Mouse (Mus musculus) lung, adult 2 months (tissue): ENCODE results near the gene Vmn1r60. TPM values are rescaled to one million over a fixed set of nuclear protein-coding genes. Genes with fewer than 3 reads are reported as not detected.
"Not testable (repeated sequence)": the region's sequence is repeated elsewhere in the genome, so short reads cannot be mapped to it uniquely, and the experiment has no call there.

ENCODE experiments used
- DNase-seq: peaks from one replicate; pipeline ENCODE4 v3.0.0; 2022
- H3K4me1 ChIP-seq: fragments of 200-500 bp; 2 replicates; pipeline ENCODE4 v1.6.1; 2011; ENCODE audit warnings: low read length; ENCODE audit not compliant: control insufficient read depth, insufficient read depth
- H3K4me3 ChIP-seq: fragments of 200-500 bp; replicated peaks from 2 replicates; pipeline ENCODE3; 2011; ENCODE audit warnings: low read depth, mild to moderate bottlenecking, control low read depth, low read length; ENCODE audit errors: extremely low read depth
- WGBS: fragments of 180-500 bp; shearing (Covaris S2); methylation state at CpG from one replicate; pipeline ENCODE4 v1.1.7; 2018; 5-methylcytosine and 5-hydroxymethylcytosine counted together
- polyA plus RNA-seq: library from polyadenylated mRNA; depleted of rRNA; stranded (reverse); fragments of >200 nt; gene quantifications from 2 replicates; pipeline ENCODE4 v1.2.3, GENCODE M21; 2012; rRNA removed

Vmn1r60 gene
- not detected in 2 replicates for polyA plus RNA-seq

DNA sequence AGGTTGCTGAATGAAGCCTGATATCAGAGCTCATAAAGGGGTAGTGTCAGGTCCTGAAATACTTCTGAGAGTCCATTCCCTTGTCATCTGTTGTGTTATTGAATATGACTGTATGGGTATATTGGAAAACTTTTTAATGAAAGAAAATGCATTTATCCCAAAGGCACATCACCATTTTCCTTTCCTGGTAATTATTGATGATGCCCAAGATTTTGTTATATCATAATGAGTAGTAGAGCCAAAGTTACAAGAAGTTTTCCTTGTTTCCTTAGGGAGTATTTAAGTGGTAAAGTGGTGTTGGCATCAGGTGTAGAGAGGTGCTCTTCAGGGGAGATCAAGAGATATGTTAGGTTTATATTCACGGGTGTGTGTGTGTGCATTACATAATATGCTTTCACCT, at the start of gene Vmn1r60:
Vmn1r60 (minus strand) TSS at position 101 of the 400 bp plus-strand sequence.
- not testable (repeated sequence) for DNase-seq, H3K4me1 ChIP-seq, H3K4me3 ChIP-seq
- 63% methylated on average over 1 of the region's 1 CpGs for WGBS

DNA sequence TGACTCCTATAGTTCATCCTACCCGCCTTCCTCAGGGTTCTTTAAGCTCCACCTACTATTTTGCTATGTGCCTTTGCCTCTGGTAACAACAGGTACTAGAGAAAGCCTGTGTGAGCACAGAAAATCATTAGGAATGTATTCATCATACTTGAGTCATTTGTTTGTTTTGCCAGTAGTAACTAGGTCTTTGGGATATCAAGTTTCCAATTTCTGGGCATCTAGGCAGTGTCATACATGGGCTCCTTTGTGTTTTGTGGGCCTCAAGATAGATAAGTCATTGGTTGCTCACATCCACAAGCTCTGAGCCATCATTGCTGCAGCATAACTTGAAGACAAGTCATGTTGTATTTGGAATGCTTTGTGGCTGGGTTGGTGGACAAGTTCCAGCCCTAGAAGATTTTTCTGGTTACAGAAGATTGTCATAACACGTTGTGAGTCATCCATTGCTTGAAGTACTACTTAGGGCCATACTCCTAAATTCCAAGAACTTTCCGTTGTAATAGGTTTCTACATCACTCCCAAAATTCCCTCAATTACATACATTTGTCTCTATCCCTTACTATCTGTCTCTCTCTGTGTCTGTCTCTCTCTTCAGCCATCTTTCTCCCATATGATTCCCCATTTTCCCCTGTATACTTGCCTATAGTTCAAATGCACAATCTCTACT, 6.2 kb downstream of the Vmn1r60 start:
- WGBS: 43% methylated on average over 3 of the region's 3 CpGs
- DNase-seq, H3K4me3 ChIP-seq, H3K4me1 ChIP-seq: not testable (repeated sequence)

DNA sequence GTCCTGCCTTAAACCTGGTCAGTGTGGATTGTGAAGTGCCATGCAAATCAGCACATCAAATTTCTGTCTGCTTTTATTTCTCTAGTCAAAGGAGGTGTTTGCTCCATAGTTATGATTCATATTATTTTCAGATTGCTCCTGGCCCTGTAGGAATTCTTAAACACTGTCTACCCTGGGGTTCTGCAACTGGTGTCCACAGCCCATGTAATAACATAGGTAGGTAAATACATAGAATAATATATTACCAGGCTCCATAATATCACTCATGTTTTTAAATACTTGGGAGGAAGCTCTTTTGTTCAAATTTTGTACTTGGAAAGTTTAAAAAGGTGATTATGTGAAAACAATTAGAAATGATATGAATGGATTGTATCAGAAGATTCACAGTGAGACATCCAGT, 53.3 kb downstream of the Vmn1r60 start, which contains the start of gene Vmn2r28:
Vmn2r28 (minus strand) TSS at position 101 of the 400 bp plus-strand sequence.
- not testable (repeated sequence) for H3K4me3 ChIP-seq, H3K4me1 ChIP-seq, DNase-seq

Other genes starting within 250 kb of the Vmn1r60 start
- gene Gm5065, start 196.8 kb downstream of the Vmn1r60 start, polyA plus RNA-seq: not detected in 2 replicates
- gene Nlrp2, start 196.3 kb downstream of the Vmn1r60 start, polyA plus RNA-seq: not detected in 2 replicates
- gene Vmn1r58, start 133.9 kb downstream of the Vmn1r60 start, polyA plus RNA-seq: not detected in 2 replicates
- not detected in 2 replicates for gene Vmn1r59, start 90.5 kb downstream of the Vmn1r60 start, polyA plus RNA-seq
- not detected in 2 replicates for gene Vmn2r28, start 53.4 kb downstream of the Vmn1r60 start, polyA plus RNA-seq
- not detected in 2 replicates for gene Vmn1r61, start 66.0 kb upstream of the Vmn1r60 start, polyA plus RNA-seq
- not detected in 2 replicates for gene Vmn1r62, start 126.3 kb upstream of the Vmn1r60 start, polyA plus RNA-seq